Mouse (Mus musculus): ENCODE results near the gene 0610040J01Rik. TPM values are rescaled to one million over a fixed set of nuclear protein-coding genes. Genes with fewer than 3 reads are reported as not detected.

0610040J01Rik gene
- polyA plus RNA-seq, 1 experiment from 2014 or later: 29.3 TPM

- Histone ChIP-seq H3K27ac (ENCODE audit: low read depth) (no peak overlapping the region), H3K9me3 (ENCODE audit: control insufficient read depth, low read length) (no peaks in the 10 kb centered on the region)
- 89% methylated on average over 9 of the region's 9 CpGs for WGBS
Observed at GRCm38 (mm10) chr5:63943291-63943690, 131.1 kb downstream of the 0610040J01Rik start.

GRCm38 (mm10) chr5:63947526-63947925 is 135.4 kb downstream of the 0610040J01Rik start:
- WGBS: 72% methylated on average over 8 of the region's 8 CpGs
- DNase-seq (ENCODE audit: low spot score): no peak
- Histone ChIP-seq H3K4me2 (ENCODE audit: low read length) (no peak overlapping the region), H3K27ac (ENCODE audit: low read depth) (no peak overlapping the region), H3K4me1 (replicated peaks; ENCODE audit: control insufficient read depth, insufficient read depth, low read length) (peaks cover 7% of the 10 kb centered on the region), H3K9ac (ENCODE audit: low read length) (no peak overlapping the region), H3K9me3 (ENCODE audit: control insufficient read depth, low read length) (no peaks in the 10 kb centered on the region), H3K36me3 (ENCODE audit: control insufficient read depth, insufficient read depth, low read length) (no peaks in the 10 kb centered on the region), H3K27me3 (replicated peaks; ENCODE audit: control insufficient read depth, insufficient read depth, low read length) (no peaks in the 10 kb centered on the region), H3K4me3 (ENCODE audit: low read depth, low read length) (no peak overlapping the region)
- ATAC-seq (replicated peaks; ENCODE audit: low FRiP score, low TSS enrichment, low read depth): no peak

More at GRCm38 (mm10) chr5:63943291-63943690, 131.1 kb downstream of the 0610040J01Rik start:
- H3K4me1 ChIP-seq (replicated peaks; ENCODE audit: control insufficient read depth, insufficient read depth, low read length): no peaks in the 10 kb centered on the region
- ATAC-seq (replicated peaks; ENCODE audit: low FRiP score, low TSS enrichment, low read depth) (no peak), DNase-seq (ENCODE audit: low spot score) (no peak)
- H3K4me2 ChIP-seq (ENCODE audit: low read length): no peak overlapping the region
- no peak overlapping the region for H3K9ac ChIP-seq (ENCODE audit: low read length)
- no peak overlapping the region for H3K4me3 ChIP-seq (ENCODE audit: low read depth, low read length)
- no peaks in the 10 kb centered on the region for H3K27me3 ChIP-seq (replicated peaks; ENCODE audit: control insufficient read depth, insufficient read depth, low read length)
- no peaks in the 10 kb centered on the region for H3K36me3 ChIP-seq (ENCODE audit: control insufficient read depth, insufficient read depth, low read length)

GRCm38 (mm10) chr5:63949195-63949594 is 137.0 kb downstream of the 0610040J01Rik start:
- H3K27me3 ChIP-seq (replicated peaks; ENCODE audit: control insufficient read depth, insufficient read depth, low read length): no peaks in the 10 kb centered on the region
- DNase-seq (ENCODE audit: low spot score): no peak
- no peak overlapping the region for H3K27ac ChIP-seq (ENCODE audit: low read depth)

More at GRCm38 (mm10) chr5:63949195-63949594, 137.0 kb downstream of the 0610040J01Rik start:
- no peaks in the 10 kb centered on the region for H3K36me3 ChIP-seq (ENCODE audit: control insufficient read depth, insufficient read depth, low read length)
- H3K9ac ChIP-seq (ENCODE audit: low read length): no peak overlapping the region
- ATAC-seq (replicated peaks; ENCODE audit: low FRiP score, low TSS enrichment, low read depth): no peak
- no peak overlapping the region for H3K4me3 ChIP-seq (ENCODE audit: low read depth, low read length)
- H3K4me2 ChIP-seq (ENCODE audit: low read length): no peak overlapping the region
- no peaks in the 10 kb centered on the region for H3K9me3 ChIP-seq (ENCODE audit: control insufficient read depth, low read length)
- peaks cover 7% of the 10 kb centered on the region for H3K4me1 ChIP-seq (replicated peaks; ENCODE audit: control insufficient read depth, insufficient read depth, low read length)
- WGBS: 25% methylated on average over 3 of the region's 3 CpGs

Other genes starting within 250 kb of the 0610040J01Rik start
- gene Nwd2, start 163.3 kb upstream of the 0610040J01Rik start, polyA plus RNA-seq (2014; fragmentation: Nextera tagmentation; extraction: Ambion mirVana): 0.42 and 0.52 TPM in 2 replicates
- gene Rell1, start 156.5 kb downstream of the 0610040J01Rik start, polyA plus RNA-seq (2014; fragmentation: Nextera tagmentation; extraction: Ambion mirVana): 10.5 and 12.3 TPM in 2 replicates

Data from intestine, embryonic 14.5 days (tissue).